Mouse (Mus musculus) layer of hippocampus, adult 2 months (tissue): Measurements from ENCODE around the gene Tbc1d16. TPM values are rescaled to one million over a fixed set of nuclear protein-coding genes. Genes with fewer than 3 reads are reported as not detected.
"Not testable (repeated sequence)": the region's sequence is repeated elsewhere in the genome, so short reads cannot be mapped to it uniquely, and the experiment has no call there.

Experiments used
- DNase-seq, 2 experiments: peaks; one replicate each; pipeline ENCODE4 v3.0.0; 2022; ENCODE audit warnings: low spot score in 2 of 2
- H3K27ac ChIP-seq: fragments of 200-600 bp; 2 replicates; pipeline ENCODE4 v1.8.1; 2022
- H3K4me3 ChIP-seq: fragments of 200-600 bp; 2 replicates; pipeline ENCODE4 v1.8.1; 2022; ENCODE audit warnings: mild to moderate bottlenecking
- CTCF ChIP-seq: fragments of 200-600 bp; conservative IDR thresholded peaks from 2 replicates; pipeline ENCODE4 v1.8.1; 2022; ENCODE audit warnings: antibody characterized with exemption, mild to moderate bottlenecking, moderate library complexity
- long read RNA-seq, 2 experiments: library from polyadenylated mRNA; stranded (forward); transcript quantifications; one replicate each; pipeline ENCODE4 v2.0.0; 2021; ENCODE audit warnings: borderline mapping rate in 2 of 2
- total RNA-seq, 2 experiments: library from RNA; stranded (reverse); gene quantifications; 2 replicates each; pipeline ENCODE4 v1.2.3; 2021

Gene Tbc1d16
- total RNA-seq: 10 to 100 TPM; 44.0 to 44.1 TPM
- long read RNA-seq, experiment 1, partial matches to known transcripts: 0 of 11 reads
- long read RNA-seq, experiment 1, other reads (novel, unspliced or antisense): 11 of 11 reads
- long read RNA-seq, experiment 2, partial matches to known transcripts: 0 of 14 reads
- long read RNA-seq, experiment 2, other reads (novel, unspliced or antisense): 14 of 14 reads

GRCm38 (mm10) chr11:119228091-119228781, at the start of gene Tbc1d16, which contains the start of gene Ccdc40:
TSS of gene Tbc1d16 (minus strand) at chr11:119228499.
TSS of gene Ccdc40 (plus strand) at chr11:119228572.
- Histone ChIP-seq H3K4me3 (peak within 1 kb of the TSS; percentile 89), H3K27ac (peak within 1 kb of the TSS; percentile 85)
- TF ChIP-seq CTCF: no peak
- peak; percentile 61 to 66 for DNase-seq

- TF ChIP-seq CTCF: peak; percentile 68
- H3K27ac ChIP-seq: no peak overlapping the region
- no peak overlapping the region for H3K4me3 ChIP-seq
- no peak for DNase-seq
Observed at GRCm38 (mm10) chr11:119273186-119273930, 45.1 kb upstream of the Tbc1d16 start.

GRCm38 (mm10) chr11:119272492-119272891, 44.2 kb upstream of the Tbc1d16 start:
- H3K4me3 ChIP-seq, H3K27ac ChIP-seq, DNase-seq: not testable (repeated sequence)
- peak; percentile 78 for TF ChIP-seq CTCF

- Histone ChIP-seq H3K4me3 (peak overlapping the region; percentile 81), H3K27ac (peak overlapping the region; percentile 90)
- TF ChIP-seq CTCF: no peak
- peak; percentile 57 to 88 for DNase-seq
Observed at GRCm38 (mm10) chr11:119268557-119269195, 40.4 kb upstream of the Tbc1d16 start.

- DNase-seq: peak; percentile 93 to 98
- H3K27ac ChIP-seq: peak within 1 kb of the TSS; percentile 90
- peak; percentile 99 for TF ChIP-seq CTCF
- H3K4me3 ChIP-seq: peak within 1 kb of the TSS; percentile 81
Observed at GRCm38 (mm10) chr11:119267768-119268556, 39.7 kb upstream of the Tbc1d16 start, which contains the start of gene Gaa. TSS of gene Gaa (plus strand) at chr11:119267887.

- H3K4me3 ChIP-seq: no peak overlapping the region; the same call in 1 of the 2 replicates
- peak overlapping the region; percentile 90 for H3K27ac ChIP-seq
- DNase-seq: peak; percentile 36 to 52
- TF ChIP-seq CTCF: no peak
Observed at GRCm38 (mm10) chr11:119267241-119267674, 39.0 kb upstream of the Tbc1d16 start.

- no peak for TF ChIP-seq CTCF
- no peak overlapping the region for H3K27ac ChIP-seq
- H3K4me3 ChIP-seq: no peak overlapping the region
- no peak for DNase-seq
Observed at GRCm38 (mm10) chr11:119265811-119266210, 37.5 kb upstream of the Tbc1d16 start.

- no peak for TF ChIP-seq CTCF
- no peak for DNase-seq
- Histone ChIP-seq H3K4me3 (no peak overlapping the region), H3K27ac (no peak overlapping the region)
Observed at GRCm38 (mm10) chr11:119264413-119264812, 36.1 kb upstream of the Tbc1d16 start.

- no peak for TF ChIP-seq CTCF
- Histone ChIP-seq H3K27ac (no peak overlapping the region), H3K4me3 (no peak overlapping the region)
- DNase-seq: no peak
Observed at GRCm38 (mm10) chr11:119259977-119260376, 31.7 kb upstream of the Tbc1d16 start.

GRCm38 (mm10) chr11:119258572-119259322, 30.4 kb upstream of the Tbc1d16 start:
- no peak for TF ChIP-seq CTCF
- peak overlapping the region; percentile 83 for H3K27ac ChIP-seq
- peak overlapping the region; percentile 52 for H3K4me3 ChIP-seq
- peak; percentile 54 to 67 for DNase-seq

- peak overlapping the region; percentile 83 for H3K27ac ChIP-seq
- DNase-seq: no peak
- no peak for TF ChIP-seq CTCF
Observed at GRCm38 (mm10) chr11:119258216-119258571, 29.9 kb upstream of the Tbc1d16 start.

GRCm38 (mm10) chr11:119256557-119256956, 28.3 kb upstream of the Tbc1d16 start:
- H3K4me3 ChIP-seq, DNase-seq, H3K27ac ChIP-seq: not testable (repeated sequence)

More at GRCm38 (mm10) chr11:119258216-119258571, 29.9 kb upstream of the Tbc1d16 start:
- peak overlapping the region; percentile 52 for H3K4me3 ChIP-seq
